Mouse (Mus musculus) embryonic fibroblast, embryonic 13.5 days (primary cell): Measurements from ENCODE around the gene Gm4981.

Experiments
- CTCF ChIP-seq: IDR thresholded peaks from 2 replicates; pipeline ENCODE4 v1.5.1; 2011; ENCODE audit warnings: mild to moderate bottlenecking, control low read depth, low read length, moderate library complexity, borderline replicate concordance; ENCODE audit not compliant: insufficient read depth
- POLR2A ChIP-seq: IDR thresholded peaks from 2 replicates; pipeline ENCODE4 v1.6.1; 2011; ENCODE audit warnings: low read depth, mild to moderate bottlenecking, control low read depth, low read length, moderate library complexity

DNA sequence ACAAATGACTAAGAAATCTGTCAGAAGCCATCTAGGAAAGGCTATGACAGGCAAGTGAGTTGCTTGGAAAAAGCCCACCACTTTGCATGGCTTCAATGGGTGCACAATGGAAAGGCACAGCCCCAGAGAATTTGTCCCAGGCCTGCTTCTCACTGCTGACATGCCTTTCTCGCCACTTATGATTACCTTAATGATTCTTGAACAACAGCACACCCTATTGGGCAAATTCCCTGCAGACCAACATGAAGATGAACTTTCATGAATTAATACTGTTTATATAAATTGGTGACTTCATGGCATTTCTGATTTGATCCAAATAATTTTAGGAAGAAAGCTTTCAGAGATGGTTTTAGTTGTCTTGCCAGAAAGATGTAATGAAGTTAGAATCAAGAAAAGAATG, 13.0 kb upstream of the Gm4981 start:
- TF ChIP-seq CTCF (no peak), POLR2A (no peak)
